Mouse (Mus musculus) liver, adult 2 months (tissue): Measurements from ENCODE around the gene Cd9.

Source experiments
- CTCF ChIP-seq: fragments of 200-500 bp; IDR thresholded peaks from 2 replicates; pipeline ENCODE4 v1.5.1; 2011; ENCODE audit warnings: low read depth, low read length, control low read depth
- POLR2A ChIP-seq: fragments of 200-500 bp; IDR thresholded peaks from 2 replicates; pipeline ENCODE4 v1.6.1; 2011; ENCODE audit warnings: low read length, control low read depth; ENCODE audit not compliant: insufficient read depth; ENCODE audit errors: extremely low read depth

DNA sequence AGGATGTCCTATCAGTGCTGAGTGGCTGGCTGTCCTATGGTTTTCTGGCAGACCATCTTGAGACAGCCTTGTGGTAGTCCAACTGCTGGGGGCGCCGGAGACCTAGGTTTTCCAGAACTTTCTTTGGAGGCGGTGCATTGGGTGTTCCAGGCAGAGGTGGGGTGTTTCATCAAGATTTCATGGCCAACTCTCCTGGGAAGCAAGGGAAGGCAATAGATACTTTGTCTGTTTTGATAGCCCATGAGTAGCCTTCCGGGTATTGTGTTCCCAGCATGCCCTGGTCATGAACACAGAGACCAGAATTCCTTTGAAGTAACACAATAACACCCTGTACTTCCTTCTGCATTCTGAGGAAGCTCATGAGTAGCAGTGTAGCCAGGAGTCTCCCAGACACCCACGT lies 34.9 kb upstream of the Cd9 start:
- TF ChIP-seq CTCF (peak; percentile 14; the same call in 1 of the 2 replicates), POLR2A (no peak)
